Mouse (Mus musculus) gastrocnemius, postnatal 25 days (tissue): ENCODE measurements around the gene Pdss1. TPM values are rescaled to one million over a fixed set of nuclear protein-coding genes. Genes with fewer than 3 reads are reported as not detected.

Source experiments
- DNase-seq: peaks from one replicate; pipeline ENCODE4 v3.0.0; 2022
- total RNA-seq, 2 experiments: library from RNA; stranded (reverse); gene quantifications; 1 replicate in 1 of 2; 2 replicates in 1 of 2; pipeline ENCODE4 v1.2.3; 2021

The Pdss1 gene
- total RNA-seq, 2 experiments from 2014 or later: 13.2 to 16.0 TPM

GRCm38 (mm10) chr2:22957415-22957814 lies 62.1 kb downstream of the Pdss1 start:
- no peak for DNase-seq

DNA sequence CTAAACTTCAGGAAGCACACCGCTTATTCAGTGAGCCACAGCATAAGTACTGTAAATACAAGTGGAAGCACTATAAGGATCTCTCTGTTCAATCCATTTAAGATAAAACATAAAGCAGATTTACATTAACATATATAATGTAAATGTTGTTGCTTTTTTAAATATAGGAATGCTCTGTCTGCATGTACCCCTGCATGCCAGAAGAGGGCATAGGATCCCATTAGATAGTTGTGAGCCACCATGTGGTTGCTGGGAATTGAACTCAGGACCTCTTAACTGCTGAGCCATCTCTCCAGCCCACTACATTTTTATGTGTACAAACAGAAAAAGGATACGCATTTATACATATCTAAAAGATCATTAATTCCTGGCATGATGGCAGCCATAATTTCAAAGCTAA lies 66.4 kb downstream of the Pdss1 start:
- no peak for DNase-seq

- DNase-seq: no peak
These were observed 66.9 kb downstream of the Pdss1 start for GRCm38 (mm10) chr2:22962242-22962641.

DNA sequence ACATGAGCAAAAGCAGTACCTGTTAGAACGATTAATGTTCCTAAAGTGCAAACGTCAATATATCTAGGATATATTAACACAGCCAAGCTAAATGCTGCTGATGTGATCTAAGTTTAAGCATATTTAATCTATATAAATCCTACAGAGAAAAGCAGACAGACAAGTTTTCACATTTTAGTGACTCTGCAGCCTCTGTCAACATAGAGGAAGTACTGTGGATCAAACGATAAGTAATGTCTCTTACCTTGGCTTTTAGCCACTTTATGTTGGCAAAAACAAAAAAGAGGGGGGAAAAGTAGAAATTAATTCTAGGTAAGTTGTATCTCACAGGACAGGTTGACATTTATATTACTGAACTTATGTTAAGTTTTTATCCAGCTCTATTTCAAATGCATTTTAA lies 67.6 kb downstream of the Pdss1 start:
- no peak for DNase-seq

- DNase-seq: no peak
These were observed 82.2 kb downstream of the Pdss1 start for GRCm38 (mm10) chr2:22977387-22977973.

- DNase-seq: no peak
These were observed 90.8 kb downstream of the Pdss1 start for GRCm38 (mm10) chr2:22985973-22986657.

Other genes starting within 250 kb of the Pdss1 start
- gene Apbb1ip, start 121.4 kb upstream of the Pdss1 start, total RNA-seq: 1 to 10 TPM; 2.3 to 2.5 TPM
- gene Abi1, start 144.7 kb downstream of the Pdss1 start, total RNA-seq: 10 to 100 TPM; 15.2 to 16.0 TPM
- gene Acbd5, start 172.6 kb downstream of the Pdss1 start, total RNA-seq: 10 to 100 TPM; 24.9 to 26.3 TPM